Mouse (Mus musculus): ENCODE results near the gene Ube2k. TPM values are rescaled to one million over a fixed set of nuclear protein-coding genes. Genes with fewer than 3 reads are reported as not detected.
A peak's percentile ranks its signal among the peaks of the same experiment; 100 is the strongest.

Ube2k gene
- 126 and 131 TPM in 2 replicates for polyA plus RNA-seq (2014; fragmentation: Nextera tagmentation; extraction: Ambion mirVana)

GRCm38 (mm10) chr5:65536751-65537419, at the start of gene Ube2k, which contains the start of gene Smim14:
Ube2k (plus strand) TSS chr5:65537233.
Smim14 (minus strand) TSS chr5:65537184.
- Histone ChIP-seq H3K4me1 (replicated peaks; ENCODE audit: control insufficient read depth, insufficient read depth, low read length) (peaks cover 11% of the 10 kb centered on the region), H3K9ac (ENCODE audit: low read depth, low read length) (peak within 1 kb of the TSS; percentile 98), H3K36me3 (ENCODE audit: control insufficient read depth, insufficient read depth, low read length) (0 out of 2 replicates have a peak, but pooled peaks cover 3% of the 10 kb centered on the region), H3K4me2 (peak within 1 kb of the TSS; percentile 61), H3K27ac (ENCODE audit: low read depth, low read length) (peak within 1 kb of the TSS; percentile 96), H3K27me3 (replicated peaks; ENCODE audit: control insufficient read depth, insufficient read depth, low read length) (no peaks in the 10 kb centered on the region), H3K9me3 (ENCODE audit: control insufficient read depth, low read length) (no peaks in the 10 kb centered on the region), H3K4me3 (ENCODE audit: low read depth, low read length) (peak within 1 kb of the TSS; percentile 98)
- peak; percentile 97 for ATAC-seq (replicated peaks; ENCODE audit: low FRiP score)
- under 1% methylated on average over 62 of the region's 66 CpGs for WGBS
- peak; percentile 92 for DNase-seq (ENCODE audit: low spot score)

- no peaks in the 10 kb centered on the region for H3K9me3 ChIP-seq (ENCODE audit: control insufficient read depth, low read length)
- WGBS = 77% methylated on average over 10 of the region's 10 CpGs
- H3K36me3 ChIP-seq (ENCODE audit: control insufficient read depth, insufficient read depth, low read length) = no peaks in the 10 kb centered on the region
- no peak overlapping the region for H3K4me2 ChIP-seq
- ATAC-seq (replicated peaks; ENCODE audit: low FRiP score) (no peak), DNase-seq (ENCODE audit: low spot score) (no peak)
- no peak overlapping the region for H3K9ac ChIP-seq (ENCODE audit: low read depth, low read length)
- no peak overlapping the region for H3K4me3 ChIP-seq (ENCODE audit: low read depth, low read length)
- peaks cover 9% of the 10 kb centered on the region for H3K4me1 ChIP-seq (replicated peaks; ENCODE audit: control insufficient read depth, insufficient read depth, low read length)
- no peak overlapping the region for H3K27ac ChIP-seq (ENCODE audit: low read depth, low read length)
- no peaks in the 10 kb centered on the region for H3K27me3 ChIP-seq (replicated peaks; ENCODE audit: control insufficient read depth, insufficient read depth, low read length)
Observed at GRCm38 (mm10) chr5:65487381-65487780, 49.7 kb upstream of the Ube2k start.

- H3K27me3 ChIP-seq (replicated peaks; ENCODE audit: control insufficient read depth, insufficient read depth, low read length) = no peaks in the 10 kb centered on the region
- H3K4me2 ChIP-seq = no peak overlapping the region
- H3K9ac ChIP-seq (ENCODE audit: low read depth, low read length) = no peak overlapping the region
- H3K4me1 ChIP-seq (replicated peaks; ENCODE audit: control insufficient read depth, insufficient read depth, low read length) = peaks cover 13% of the 10 kb centered on the region
- no peak for ATAC-seq (replicated peaks; ENCODE audit: low FRiP score)
- no peak overlapping the region for H3K4me3 ChIP-seq (ENCODE audit: low read depth, low read length)
- H3K36me3 ChIP-seq (ENCODE audit: control insufficient read depth, insufficient read depth, low read length) = no peaks in the 10 kb centered on the region
- H3K9me3 ChIP-seq (ENCODE audit: control insufficient read depth, low read length) = no peaks in the 10 kb centered on the region
- no peak for DNase-seq (ENCODE audit: low spot score)
- 77% methylated on average over 7 of the region's 7 CpGs for WGBS
- H3K27ac ChIP-seq (ENCODE audit: low read depth, low read length) = no peak overlapping the region
Observed at GRCm38 (mm10) chr5:65488725-65489124, 48.3 kb upstream of the Ube2k start.

- WGBS = 67% methylated on average over 4 of the region's 4 CpGs
- no peak for DNase-seq (ENCODE audit: low spot score)
Observed at GRCm38 (mm10) chr5:65489830-65490229, 47.2 kb upstream of the Ube2k start.

GRCm38 (mm10) chr5:65491767-65492715, 45.0 kb upstream of the Ube2k start:
- Histone ChIP-seq H3K36me3 (ENCODE audit: control insufficient read depth, insufficient read depth, low read length) (no peaks in the 10 kb centered on the region), H3K27me3 (replicated peaks; ENCODE audit: control insufficient read depth, insufficient read depth, low read length) (no peaks in the 10 kb centered on the region), H3K4me2 (peak overlapping the region; percentile 83), H3K27ac (ENCODE audit: low read depth, low read length) (peak overlapping the region; percentile 88), H3K9ac (ENCODE audit: low read depth, low read length) (peak overlapping the region; percentile 85), H3K4me1 (replicated peaks; ENCODE audit: control insufficient read depth, insufficient read depth, low read length) (peaks cover 7% of the 10 kb centered on the region), H3K9me3 (ENCODE audit: control insufficient read depth, low read length) (no peaks in the 10 kb centered on the region), H3K4me3 (ENCODE audit: low read depth, low read length) (peak overlapping the region; percentile 86)
- ATAC-seq (replicated peaks; ENCODE audit: low FRiP score) (peak; percentile 82), DNase-seq (ENCODE audit: low spot score) (peak; percentile 79)
- WGBS = 1% methylated on average over 57 of the region's 57 CpGs

More at GRCm38 (mm10) chr5:65489830-65490229, 47.2 kb upstream of the Ube2k start:
- ATAC-seq (replicated peaks; ENCODE audit: low FRiP score) = no peak
- H3K4me3 ChIP-seq (ENCODE audit: low read depth, low read length) = no peak overlapping the region
- H3K27ac ChIP-seq (ENCODE audit: low read depth, low read length) = no peak overlapping the region
- no peak overlapping the region for H3K4me2 ChIP-seq
- no peaks in the 10 kb centered on the region for H3K36me3 ChIP-seq (ENCODE audit: control insufficient read depth, insufficient read depth, low read length)
- H3K9me3 ChIP-seq (ENCODE audit: control insufficient read depth, low read length) = no peaks in the 10 kb centered on the region
- H3K27me3 ChIP-seq (replicated peaks; ENCODE audit: control insufficient read depth, insufficient read depth, low read length) = no peaks in the 10 kb centered on the region
- H3K4me1 ChIP-seq (replicated peaks; ENCODE audit: control insufficient read depth, insufficient read depth, low read length) = peaks cover 7% of the 10 kb centered on the region
- H3K9ac ChIP-seq (ENCODE audit: low read depth, low read length) = no peak overlapping the region

- H3K9me3 ChIP-seq (ENCODE audit: control insufficient read depth, low read length) = no peaks in the 10 kb centered on the region
- H3K4me2 ChIP-seq = peak within 1 kb of the TSS; percentile 83
- peak within 1 kb of the TSS; percentile 85 for H3K9ac ChIP-seq (ENCODE audit: low read depth, low read length)
- peak within 1 kb of the TSS; percentile 86 for H3K4me3 ChIP-seq (ENCODE audit: low read depth, low read length)
- DNase-seq (ENCODE audit: low spot score) (peak; percentile 89), ATAC-seq (replicated peaks; ENCODE audit: low FRiP score) (peak; percentile 95)
- peaks cover 7% of the 10 kb centered on the region for H3K4me1 ChIP-seq (replicated peaks; ENCODE audit: control insufficient read depth, insufficient read depth, low read length)
- no peaks in the 10 kb centered on the region for H3K36me3 ChIP-seq (ENCODE audit: control insufficient read depth, insufficient read depth, low read length)
- H3K27ac ChIP-seq (ENCODE audit: low read depth, low read length) = peak within 1 kb of the TSS; percentile 88
- H3K27me3 ChIP-seq (replicated peaks; ENCODE audit: control insufficient read depth, insufficient read depth, low read length) = no peaks in the 10 kb centered on the region
- WGBS = under 1% methylated on average over 69 of the region's 69 CpGs
Observed at GRCm38 (mm10) chr5:65492716-65493531, 44.1 kb upstream of the Ube2k start, which contains the start of gene Gm43552. Gm43552 (minus strand) TSS chr5:65492833.

- H3K36me3 ChIP-seq (ENCODE audit: control insufficient read depth, insufficient read depth, low read length) = no peaks in the 10 kb centered on the region
- no peak for DNase-seq (ENCODE audit: low spot score)
- 79% methylated on average over 7 of the region's 7 CpGs for WGBS
- H3K27me3 ChIP-seq (replicated peaks; ENCODE audit: control insufficient read depth, insufficient read depth, low read length) = no peaks in the 10 kb centered on the region
- H3K9ac ChIP-seq (ENCODE audit: low read depth, low read length) = no peak overlapping the region
- ATAC-seq (replicated peaks; ENCODE audit: low FRiP score) = no peak
- H3K4me2 ChIP-seq = no peak overlapping the region
- no peak overlapping the region for H3K27ac ChIP-seq (ENCODE audit: low read depth, low read length)
- no peaks in the 10 kb centered on the region for H3K9me3 ChIP-seq (ENCODE audit: control insufficient read depth, low read length)
- H3K4me1 ChIP-seq (replicated peaks; ENCODE audit: control insufficient read depth, insufficient read depth, low read length) = no peaks in the 10 kb centered on the region
- H3K4me3 ChIP-seq (ENCODE audit: low read depth, low read length) = no peak overlapping the region
Observed at GRCm38 (mm10) chr5:65500231-65500630, 36.8 kb upstream of the Ube2k start.

- ATAC-seq (replicated peaks; ENCODE audit: low FRiP score) = no peak
- Histone ChIP-seq H3K27me3 (replicated peaks; ENCODE audit: control insufficient read depth, insufficient read depth, low read length) (no peaks in the 10 kb centered on the region), H3K9ac (ENCODE audit: low read depth, low read length) (no peak overlapping the region), H3K4me2 (no peak overlapping the region), H3K27ac (ENCODE audit: low read depth, low read length) (no peak overlapping the region), H3K4me3 (ENCODE audit: low read depth, low read length) (no peak overlapping the region), H3K9me3 (ENCODE audit: control insufficient read depth, low read length) (no peaks in the 10 kb centered on the region), H3K36me3 (ENCODE audit: control insufficient read depth, insufficient read depth, low read length) (no peaks in the 10 kb centered on the region), H3K4me1 (replicated peaks; ENCODE audit: control insufficient read depth, insufficient read depth, low read length) (no peaks in the 10 kb centered on the region)
- 81% methylated on average over 9 of the region's 9 CpGs for WGBS
- DNase-seq (ENCODE audit: low spot score) = no peak
Observed at GRCm38 (mm10) chr5:65501407-65501806, 35.6 kb upstream of the Ube2k start.
